Mouse (Mus musculus) thymus, adult 2 months (tissue): ENCODE data around the gene Emc1.

Experiments used
- CTCF ChIP-seq: fragments of 200-500 bp; IDR thresholded peaks from 2 replicates; pipeline ENCODE4 v1.5.1; 2012; ENCODE audit warnings: mild to moderate bottlenecking, control low read depth, low read length, moderate library complexity, borderline replicate concordance; ENCODE audit not compliant: control insufficient read depth, poor library complexity, insufficient read depth; ENCODE audit errors: extremely low read depth
- POLR2A ChIP-seq: fragments of 200-500 bp; IDR thresholded peaks from 2 replicates; pipeline ENCODE4 v1.6.1; 2012; ENCODE audit warnings: mild to moderate bottlenecking, low read length, control low read depth, moderate library complexity; ENCODE audit not compliant: control insufficient read depth, poor library complexity, insufficient read depth; ENCODE audit errors: extremely low read depth

DNA sequence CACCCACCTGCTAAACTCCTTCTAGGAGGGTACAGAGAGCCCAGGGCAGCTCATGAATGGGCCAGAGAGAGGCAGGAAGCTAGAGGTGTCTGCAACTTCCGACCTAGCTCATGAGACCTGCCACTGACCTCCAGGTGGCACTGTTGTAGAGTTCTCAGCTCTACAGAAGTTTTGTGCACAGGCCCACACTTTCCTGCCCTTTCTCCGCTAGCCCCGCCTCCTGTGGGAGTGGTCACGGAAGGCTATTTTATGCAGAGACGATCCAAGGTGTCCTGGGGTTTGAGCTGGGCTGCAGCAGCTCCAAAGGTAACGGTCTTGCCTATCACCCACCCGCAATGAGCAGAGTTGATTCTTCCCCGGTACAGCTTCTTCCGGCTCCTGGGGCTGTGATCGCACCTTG, 21.8 kb upstream of the Emc1 start:
- TF ChIP-seq CTCF (peak; percentile 82), POLR2A (peak; percentile 58)
